Mouse (Mus musculus): ENCODE measurements around the gene 4931406P16Rik.

DNA sequence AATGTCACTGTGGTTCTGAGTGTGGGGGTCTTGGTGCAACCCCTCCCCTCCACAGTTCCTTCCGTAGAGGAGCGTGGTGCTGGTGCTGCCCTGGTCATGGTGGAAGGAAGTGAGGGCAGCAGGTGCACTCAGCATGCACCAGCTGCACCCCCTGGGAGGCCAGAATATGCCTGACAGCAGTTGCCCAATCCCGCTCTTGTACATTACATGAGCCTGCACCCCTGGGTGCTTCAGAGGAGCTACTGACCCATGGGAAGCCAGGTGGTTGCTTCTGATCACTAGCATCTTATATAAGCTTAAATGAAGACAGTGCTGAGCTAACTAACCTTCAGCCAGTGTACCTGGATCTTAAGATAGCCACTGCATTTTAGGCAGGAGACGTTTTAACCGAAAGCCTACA, 75.3 kb downstream of the 4931406P16Rik start:
- no peak for TF ChIP-seq POLR2A (IDR thresholded peaks at IDR 0.05; ENCODE audit: borderline replicate concordance, extremely low read depth, insufficient read depth, insufficient read length, poor library complexity, severe bottlenecking)
- no peak for TF ChIP-seq CTCF (IDR thresholded peaks at IDR 0.05; ENCODE audit: borderline replicate concordance, extremely low read depth, insufficient read depth, insufficient read length)

All from brain, embryonic 14.5 days (tissue).